Mouse (Mus musculus): ENCODE results near the gene Mier3. TPM values are rescaled to one million over a fixed set of nuclear protein-coding genes. Genes with fewer than 3 reads are reported as not detected.
A peak's percentile ranks its signal among the peaks of the same experiment; 100 is the strongest.

Mier3 gene
- 10 to 100 TPM; 26.7 to 26.9 TPM for total RNA-seq (2021)

GRCm38 (mm10) chr13:111680679-111681078, at the start of gene Mier3:
Gene Mier3, plus strand, starts transcription at chr13:111680979.
- DNase-seq, result no peak

- no peak for DNase-seq
Observed at GRCm38 (mm10) chr13:111634163-111635160, 46.3 kb upstream of the Mier3 start.

GRCm38 (mm10) chr13:111640319-111640718, 40.5 kb upstream of the Mier3 start:
- no peak for DNase-seq

- no peak for DNase-seq
Observed at GRCm38 (mm10) chr13:111643636-111644035, 37.1 kb upstream of the Mier3 start.

GRCm38 (mm10) chr13:111646204-111646603, 34.6 kb upstream of the Mier3 start:
- no peak for DNase-seq

- DNase-seq, result no peak
Observed at GRCm38 (mm10) chr13:111647279-111647678, 33.5 kb upstream of the Mier3 start.

- DNase-seq, result no peak
Observed at GRCm38 (mm10) chr13:111651020-111651419, 29.8 kb upstream of the Mier3 start.

GRCm38 (mm10) chr13:111655273-111655672, 25.5 kb upstream of the Mier3 start:
- DNase-seq, result no peak

GRCm38 (mm10) chr13:111655856-111656255, 24.9 kb upstream of the Mier3 start:
- no peak for DNase-seq

GRCm38 (mm10) chr13:111656309-111656708, 24.5 kb upstream of the Mier3 start:
- no peak for DNase-seq

- no peak for DNase-seq
Observed at GRCm38 (mm10) chr13:111656769-111657168, 24.0 kb upstream of the Mier3 start.

GRCm38 (mm10) chr13:111658501-111659280, 22.1 kb upstream of the Mier3 start:
- peak; percentile 55 for DNase-seq

- DNase-seq, result no peak
Observed at GRCm38 (mm10) chr13:111659430-111659829, 21.3 kb upstream of the Mier3 start.

GRCm38 (mm10) chr13:111660072-111660471, 20.7 kb upstream of the Mier3 start:
- DNase-seq, result no peak

- no peak for DNase-seq
Observed at GRCm38 (mm10) chr13:111660556-111660955, 20.2 kb upstream of the Mier3 start.

- no peak for DNase-seq
Observed at GRCm38 (mm10) chr13:111668016-111668415, 12.8 kb upstream of the Mier3 start.

- DNase-seq, result no peak
Observed at GRCm38 (mm10) chr13:111676841-111677240, 3.9 kb upstream of the Mier3 start.

- DNase-seq, result peak; percentile 59
Observed at GRCm38 (mm10) chr13:111684056-111684625, 3.4 kb downstream of the Mier3 start.

- peak; percentile 91 for DNase-seq
Observed at GRCm38 (mm10) chr13:111685751-111686462, 5.1 kb downstream of the Mier3 start.

GRCm38 (mm10) chr13:111686522-111687284, 5.9 kb downstream of the Mier3 start:
- DNase-seq, result peak; percentile 48

GRCm38 (mm10) chr13:111687285-111687781, 6.6 kb downstream of the Mier3 start:
- peak; percentile 82 for DNase-seq
